Mouse (Mus musculus): Measurements from ENCODE around the gene Ccdc38. TPM values are rescaled to one million over a fixed set of nuclear protein-coding genes. Genes with fewer than 3 reads are reported as not detected.

Gene Ccdc38
- polyA plus RNA-seq, 1 experiment from 2014 or later = 0.26 TPM

DNA sequence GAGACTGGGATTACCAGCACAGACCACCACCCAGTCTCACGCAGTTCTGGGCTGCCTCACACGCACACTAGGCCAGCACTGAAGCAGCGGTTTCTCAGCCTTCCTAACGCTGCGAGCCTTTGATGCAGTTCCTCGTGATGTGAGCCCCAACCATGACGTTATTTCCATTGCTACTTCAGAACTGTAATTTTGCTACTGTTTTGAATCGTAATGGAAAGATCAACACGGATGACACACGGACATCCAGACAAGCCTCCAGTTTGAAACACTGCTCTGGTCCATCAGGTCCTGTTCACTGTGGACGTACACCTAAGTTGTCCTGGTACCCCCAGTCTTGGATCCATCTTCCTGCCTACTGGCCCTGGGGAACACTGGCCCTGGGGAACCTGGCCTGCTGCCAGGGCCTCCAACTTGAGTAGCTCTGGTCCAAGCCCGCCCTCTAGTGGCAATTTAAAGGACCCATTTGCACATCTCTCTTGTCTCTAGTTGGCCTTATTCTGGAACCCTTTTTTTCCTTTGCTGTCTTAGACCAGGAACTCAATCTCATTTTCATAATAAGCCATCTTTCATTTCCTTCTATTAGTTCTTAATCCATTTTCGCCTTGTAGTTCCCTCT is 36.9 kb downstream of the Ccdc38 start:
- no peak overlapping the region for H3K9ac ChIP-seq
- H3K36me3 ChIP-seq = peaks cover 15% of the 10 kb centered on the region
- H3K4me3 ChIP-seq = no peak overlapping the region
- H3K27me3 ChIP-seq (replicated peaks) = no peaks in the 10 kb centered on the region
- no peak overlapping the region for H3K4me2 ChIP-seq
- no peaks in the 10 kb centered on the region for H3K4me1 ChIP-seq (replicated peaks)
- WGBS = 59% methylated on average over 13 of the region's 13 CpGs
- ATAC-seq (ENCODE audit: insufficient number of reproducible peaks, low FRiP score) = no peak
- H3K9me3 ChIP-seq (replicated peaks) = no peaks in the 10 kb centered on the region
- H3K27ac ChIP-seq (ENCODE audit: poor library complexity, severe bottlenecking) = no peak overlapping the region

GRCm38 (mm10) chr10:93588796-93589195 is 48.4 kb downstream of the Ccdc38 start:
- no peak for ATAC-seq (ENCODE audit: insufficient number of reproducible peaks, low FRiP score)
- WGBS = 2% methylated on average over 11 of the region's 11 CpGs

GRCm38 (mm10) chr10:93589281-93589848 is 48.9 kb downstream of the Ccdc38 start, which contains the start of gene Snrpf:
Snrpf (minus strand) TSS chr10:93589706.
- ATAC-seq (ENCODE audit: insufficient number of reproducible peaks, low FRiP score) = peak; percentile 94
- peak within 1 kb of the TSS; percentile 94 for H3K4me2 ChIP-seq
- 0 out of 2 replicates have a peak, but pooled peaks cover 4% of the 10 kb centered on the region for H3K27me3 ChIP-seq (replicated peaks)
- WGBS = under 1% methylated on average over 63 of the region's 63 CpGs
- H3K27ac ChIP-seq (ENCODE audit: poor library complexity, severe bottlenecking) = peak within 1 kb of the TSS; percentile 76
- H3K9me3 ChIP-seq (replicated peaks) = no peaks in the 10 kb centered on the region
- peaks cover 26% of the 10 kb centered on the region for H3K36me3 ChIP-seq
- H3K4me3 ChIP-seq = peak within 1 kb of the TSS; percentile 93
- H3K4me1 ChIP-seq (replicated peaks) = peaks cover 14% of the 10 kb centered on the region
- peak within 1 kb of the TSS; percentile 94 for H3K9ac ChIP-seq

More at GRCm38 (mm10) chr10:93588796-93589195, 48.4 kb downstream of the Ccdc38 start:
- peak overlapping the region; percentile 94 for H3K4me2 ChIP-seq
- H3K36me3 ChIP-seq = peaks cover 29% of the 10 kb centered on the region
- peak overlapping the region; percentile 94 for H3K9ac ChIP-seq
- no peaks in the 10 kb centered on the region for H3K9me3 ChIP-seq (replicated peaks)
- H3K4me1 ChIP-seq (replicated peaks) = peaks cover 14% of the 10 kb centered on the region
- H3K27me3 ChIP-seq (replicated peaks) = 0 out of 2 replicates have a peak, but pooled peaks cover 4% of the 10 kb centered on the region
- peak overlapping the region; percentile 76 for H3K27ac ChIP-seq (ENCODE audit: poor library complexity, severe bottlenecking)
- H3K4me3 ChIP-seq = peak overlapping the region; percentile 93

- Histone ChIP-seq H3K9me3 (replicated peaks) (no peaks in the 10 kb centered on the region), H3K36me3 (peaks cover 5% of the 10 kb centered on the region; the same call in 1 of the 2 replicates), H3K27ac (ENCODE audit: poor library complexity, severe bottlenecking) (no peak overlapping the region), H3K9ac (no peak overlapping the region), H3K4me2 (no peak overlapping the region), H3K4me1 (replicated peaks) (peaks cover 14% of the 10 kb centered on the region), H3K4me3 (no peak overlapping the region), H3K27me3 (replicated peaks) (0 out of 2 replicates have a peak, but pooled peaks cover 11% of the 10 kb centered on the region)
- no peak for ATAC-seq (ENCODE audit: insufficient number of reproducible peaks, low FRiP score)
- 55% methylated on average over 12 of the region's 12 CpGs for WGBS
Observed at GRCm38 (mm10) chr10:93592456-93592855, 52.0 kb downstream of the Ccdc38 start.

DNA sequence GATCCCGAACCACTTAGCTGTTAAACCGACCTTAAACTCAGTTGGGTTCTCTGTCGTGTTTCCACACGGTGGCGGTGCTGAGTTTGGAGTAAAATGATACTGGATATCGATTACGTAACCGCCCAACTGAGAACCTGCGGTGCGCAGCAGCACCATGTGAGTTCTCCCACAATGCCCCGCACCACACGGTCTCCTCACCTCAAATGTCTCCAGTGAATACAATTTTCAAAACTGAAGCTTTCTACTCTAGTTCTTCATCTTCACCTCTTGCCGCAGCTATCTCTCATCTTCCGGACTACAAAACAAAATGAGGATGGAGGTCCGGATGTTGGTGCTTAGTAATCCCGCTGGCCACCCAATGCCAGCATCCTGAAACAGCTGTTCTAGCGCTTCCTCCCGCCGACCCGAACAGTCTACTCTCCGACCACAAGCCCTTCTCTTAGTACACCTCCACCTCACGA is 53.6 kb downstream of the Ccdc38 start:
- Histone ChIP-seq H3K36me3 (no peaks in the 10 kb centered on the region), H3K27ac (ENCODE audit: poor library complexity, severe bottlenecking) (no peak overlapping the region), H3K27me3 (replicated peaks) (0 out of 2 replicates have a peak, but pooled peaks cover 17% of the 10 kb centered on the region), H3K4me1 (replicated peaks) (peaks cover 2% of the 10 kb centered on the region; the same call in 1 of the 2 replicates), H3K9me3 (replicated peaks) (no peaks in the 10 kb centered on the region), H3K4me3 (peak overlapping the region; percentile 42), H3K9ac (no peak overlapping the region), H3K4me2 (peak overlapping the region; percentile 62)
- WGBS = 2% methylated on average over 22 of the region's 22 CpGs
- ATAC-seq (ENCODE audit: insufficient number of reproducible peaks, low FRiP score) = no peak

- no peak for ATAC-seq (ENCODE audit: insufficient number of reproducible peaks, low FRiP score)
- H3K27ac ChIP-seq (ENCODE audit: poor library complexity, severe bottlenecking) = no peak overlapping the region
- H3K36me3 ChIP-seq = no peaks in the 10 kb centered on the region
- H3K9ac ChIP-seq = no peak overlapping the region
- 45% methylated on average over 4 of the region's 4 CpGs for WGBS
- H3K4me3 ChIP-seq = no peak overlapping the region
- H3K27me3 ChIP-seq (replicated peaks) = 0 out of 2 replicates have a peak, but pooled peaks cover 17% of the 10 kb centered on the region
- H3K4me1 ChIP-seq (replicated peaks) = no peaks in the 10 kb centered on the region; the same call in 1 of the 2 replicates
- no peaks in the 10 kb centered on the region for H3K9me3 ChIP-seq (replicated peaks)
- H3K4me2 ChIP-seq = no peak overlapping the region
Observed at GRCm38 (mm10) chr10:93595831-93596230, 55.4 kb downstream of the Ccdc38 start.

- Histone ChIP-seq H3K9ac (no peak overlapping the region), H3K9me3 (replicated peaks) (no peaks in the 10 kb centered on the region), H3K4me3 (no peak overlapping the region), H3K27ac (ENCODE audit: poor library complexity, severe bottlenecking) (no peak overlapping the region), H3K4me2 (no peak overlapping the region), H3K4me1 (replicated peaks) (no peaks in the 10 kb centered on the region; the same call in 1 of the 2 replicates), H3K27me3 (replicated peaks) (0 out of 2 replicates have a peak, but pooled peaks cover 17% of the 10 kb centered on the region), H3K36me3 (no peaks in the 10 kb centered on the region)
- no peak for ATAC-seq (ENCODE audit: insufficient number of reproducible peaks, low FRiP score)
- 65% methylated on average over 3 of the region's 3 CpGs for WGBS
Observed at GRCm38 (mm10) chr10:93596641-93597040, 56.2 kb downstream of the Ccdc38 start.

GRCm38 (mm10) chr10:93602309-93602708 is 61.9 kb downstream of the Ccdc38 start:
- no peaks in the 10 kb centered on the region for H3K4me1 ChIP-seq (replicated peaks)
- no peaks in the 10 kb centered on the region for H3K9me3 ChIP-seq (replicated peaks)
- no peaks in the 10 kb centered on the region for H3K36me3 ChIP-seq
- no peak overlapping the region for H3K4me3 ChIP-seq
- no peak overlapping the region for H3K27ac ChIP-seq (ENCODE audit: poor library complexity, severe bottlenecking)
- ATAC-seq (ENCODE audit: insufficient number of reproducible peaks, low FRiP score) = no peak
- no peak overlapping the region for H3K4me2 ChIP-seq
- peaks cover 6% of the 10 kb centered on the region; the same call in 1 of the 2 replicates for H3K27me3 ChIP-seq (replicated peaks)
- no peak overlapping the region for H3K9ac ChIP-seq
- 76% methylated on average over 5 of the region's 5 CpGs for WGBS

- Histone ChIP-seq H3K36me3 (no peaks in the 10 kb centered on the region), H3K4me2 (no peak overlapping the region), H3K4me1 (replicated peaks) (no peaks in the 10 kb centered on the region), H3K27ac (ENCODE audit: poor library complexity, severe bottlenecking) (no peak overlapping the region), H3K4me3 (no peak overlapping the region), H3K9ac (no peak overlapping the region), H3K27me3 (replicated peaks) (peaks cover 4% of the 10 kb centered on the region; the same call in 1 of the 2 replicates), H3K9me3 (replicated peaks) (peaks cover under 1% of the 10 kb centered on the region; the same call in 1 of the 2 replicates)
- WGBS = 95% methylated on average over 1 of the region's 1 CpGs
- no peak for ATAC-seq (ENCODE audit: insufficient number of reproducible peaks, low FRiP score)
Observed at GRCm38 (mm10) chr10:93603256-93603655, 62.8 kb downstream of the Ccdc38 start.

DNA sequence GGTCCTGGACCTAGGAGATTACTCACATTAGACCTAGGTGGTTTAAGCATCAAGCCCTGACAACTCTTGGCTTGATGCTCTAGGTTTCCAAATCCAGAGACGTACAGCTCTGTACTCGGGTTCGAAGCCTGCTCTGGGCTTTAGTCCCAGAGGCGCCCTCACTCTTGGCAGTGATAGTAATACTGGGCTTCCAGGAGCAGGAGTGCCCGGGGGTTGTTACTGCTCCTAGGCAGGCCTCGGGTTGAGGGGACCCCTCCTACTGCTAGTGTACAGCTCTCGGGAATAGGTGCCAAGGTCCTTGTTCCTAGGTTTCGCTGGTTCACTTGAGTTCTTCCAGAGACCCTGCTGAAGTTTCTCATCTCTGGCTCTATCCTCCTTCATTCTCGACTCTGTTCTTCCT is 65.9 kb downstream of the Ccdc38 start:
- no peaks in the 10 kb centered on the region; the same call in 1 of the 2 replicates for H3K27me3 ChIP-seq (replicated peaks)
- no peaks in the 10 kb centered on the region for H3K4me1 ChIP-seq (replicated peaks)
- WGBS = 85% methylated on average over 9 of the region's 9 CpGs
- H3K9me3 ChIP-seq (replicated peaks) = peaks cover 20% of the 10 kb centered on the region; the same call in 1 of the 2 replicates
- H3K4me2 ChIP-seq = no peak overlapping the region
- ATAC-seq (ENCODE audit: insufficient number of reproducible peaks, low FRiP score) = no peak
- no peak overlapping the region for H3K9ac ChIP-seq
- H3K36me3 ChIP-seq = no peaks in the 10 kb centered on the region
- H3K4me3 ChIP-seq = no peak overlapping the region
- no peak overlapping the region for H3K27ac ChIP-seq (ENCODE audit: poor library complexity, severe bottlenecking)

- no peaks in the 10 kb centered on the region for H3K4me1 ChIP-seq (replicated peaks)
- no peak overlapping the region for H3K9ac ChIP-seq
- no peak overlapping the region for H3K27ac ChIP-seq (ENCODE audit: poor library complexity, severe bottlenecking)
- no peak overlapping the region for H3K4me2 ChIP-seq
- ATAC-seq (ENCODE audit: insufficient number of reproducible peaks, low FRiP score) = no peak
- H3K4me3 ChIP-seq = no peak overlapping the region
- no peaks in the 10 kb centered on the region for H3K27me3 ChIP-seq (replicated peaks)
- no peaks in the 10 kb centered on the region for H3K36me3 ChIP-seq
- 61% methylated on average over 9 of the region's 9 CpGs for WGBS
- H3K9me3 ChIP-seq (replicated peaks) = peaks cover 20% of the 10 kb centered on the region; the same call in 1 of the 2 replicates
Observed at GRCm38 (mm10) chr10:93608051-93608450, 67.6 kb downstream of the Ccdc38 start.

Measured in heart, embryonic 12.5 days (tissue).